Mouse (Mus musculus) megakaryocyte, adult 5-6 weeks (primary cell): Measurements from ENCODE around the gene Foxn2. TPM values are rescaled to one million over a fixed set of nuclear protein-coding genes. Genes with fewer than 3 reads are reported as not detected.
"Not testable (repeated sequence)": the region's sequence is repeated elsewhere in the genome, so short reads cannot be mapped to it uniquely, and the experiment has no call there.

Experiments used
- ATAC-seq: 2 replicates; pipeline ENCODE4 v1.8.0; 2016; ENCODE audit warnings: mild to moderate bottlenecking, inconsistent platforms; ENCODE audit not compliant: poor library complexity, severe bottlenecking
- total RNA-seq, 2 experiments: library from RNA; stranded (forward) in 1 of 2; stranded (reverse) in 1 of 2; fragments of 153-499, 151-499 nt in 1 of 2; fragments of 221-1000, 200-1000 nt in 1 of 2; gene quantifications; 2 replicates each; pipeline versions ENCODE4 v1.2.3 to v1.2.4; 2015 to 2017

Gene Foxn2
- total RNA-seq, 2 experiments from 2014 or later: 79.4 to 93.8 TPM

DNA sequence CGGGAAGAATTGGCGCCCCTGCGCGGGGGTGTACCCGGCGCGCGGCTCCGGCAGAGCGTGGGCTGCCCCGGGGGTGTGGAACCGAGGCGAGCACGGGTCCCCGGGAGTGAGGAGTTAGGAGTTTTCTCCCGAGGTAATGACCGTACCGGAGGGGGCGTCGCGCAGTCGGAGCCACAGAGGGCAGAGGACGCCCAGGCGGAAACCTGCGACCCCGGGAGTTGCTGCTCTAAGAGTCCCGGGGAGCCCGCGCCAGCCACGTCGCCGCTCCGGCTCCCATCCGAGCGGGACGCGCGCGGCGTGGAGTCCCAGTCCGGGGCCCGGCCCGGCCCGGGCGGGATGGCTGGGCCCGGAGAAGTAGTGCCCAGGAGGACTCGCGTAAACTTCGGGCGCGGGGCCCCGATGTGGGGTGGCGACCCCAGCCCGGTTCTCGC is 505 bp downstream of the Foxn2 start:
- no peak for ATAC-seq

DNA sequence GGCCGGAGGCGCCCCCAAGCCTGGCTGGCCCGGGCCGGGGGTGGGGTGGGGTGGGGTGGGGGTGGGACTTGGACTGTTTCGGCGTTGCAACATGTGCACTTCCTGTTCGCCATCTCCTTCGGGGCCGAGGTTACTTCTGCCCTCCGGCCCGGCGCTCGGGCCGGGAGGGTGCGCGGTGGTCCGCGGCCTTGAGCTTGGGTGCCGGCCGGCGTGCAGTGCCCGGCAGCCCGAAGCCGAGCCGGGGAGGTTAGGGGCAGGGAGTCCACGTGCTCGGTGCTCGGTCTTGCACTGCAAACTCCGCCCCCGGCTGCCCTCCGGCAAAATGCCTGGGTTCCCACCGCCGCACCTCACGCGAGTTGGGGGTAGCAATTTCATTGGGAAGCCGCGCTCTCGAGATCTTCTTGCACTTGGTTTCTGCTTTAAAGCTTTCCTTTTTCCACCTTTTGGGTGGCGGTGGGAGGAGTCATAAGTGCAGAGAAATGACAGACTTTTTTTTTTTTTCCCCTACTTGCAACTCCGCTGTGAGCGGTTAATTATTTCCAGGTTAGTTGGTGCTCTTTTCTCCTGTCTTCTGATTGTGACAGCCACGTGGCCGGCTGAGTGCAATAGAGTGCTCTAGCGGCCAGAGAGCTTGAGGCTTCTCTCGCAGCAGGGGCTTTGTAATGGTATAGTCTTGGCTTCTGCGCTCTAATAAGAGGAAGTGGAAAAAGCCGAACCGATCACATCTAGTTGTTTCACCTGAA is 1.1 kb downstream of the Foxn2 start:
- ATAC-seq: peak; percentile 56

DNA sequence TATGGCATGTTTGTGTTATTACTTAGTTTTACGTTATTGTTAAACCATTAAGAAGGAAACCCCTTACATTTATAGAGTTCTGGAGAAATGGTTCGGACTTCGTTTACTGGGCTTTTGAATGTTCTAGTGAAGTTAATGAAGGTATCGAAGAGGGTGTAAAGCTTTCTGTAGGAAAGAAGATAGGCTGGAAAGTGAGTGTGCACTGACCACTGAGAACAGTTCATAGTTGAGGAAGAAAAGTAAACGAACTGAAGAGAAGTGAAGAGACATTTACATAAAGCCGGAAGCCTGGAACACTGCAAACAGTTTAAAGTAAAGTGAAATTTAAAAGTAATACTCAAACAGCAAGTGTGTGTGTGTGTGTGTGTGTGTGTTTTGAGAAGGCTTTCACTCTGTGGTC is 2.1 kb downstream of the Foxn2 start:
- ATAC-seq: no peak

DNA sequence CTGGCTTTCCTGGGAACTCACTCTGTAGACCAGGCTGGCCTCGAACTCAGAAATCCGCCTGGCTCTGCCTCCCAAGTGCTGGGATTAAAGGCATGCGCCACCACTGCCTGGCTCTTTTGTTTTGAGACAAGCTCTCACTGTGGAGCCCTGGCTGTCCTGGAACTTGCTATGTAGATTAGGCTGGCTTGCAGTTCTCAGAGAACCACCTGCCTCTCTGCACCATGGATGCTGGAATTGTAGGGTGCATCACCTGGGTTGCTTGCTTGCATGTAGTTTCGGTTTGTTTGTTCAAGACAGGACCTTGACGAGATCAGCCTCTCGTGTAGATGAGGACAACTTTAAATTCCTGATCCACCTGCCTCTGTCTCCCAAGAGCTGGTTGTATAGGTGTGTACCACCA is 2.7 kb downstream of the Foxn2 start:
- ATAC-seq: no peak

DNA sequence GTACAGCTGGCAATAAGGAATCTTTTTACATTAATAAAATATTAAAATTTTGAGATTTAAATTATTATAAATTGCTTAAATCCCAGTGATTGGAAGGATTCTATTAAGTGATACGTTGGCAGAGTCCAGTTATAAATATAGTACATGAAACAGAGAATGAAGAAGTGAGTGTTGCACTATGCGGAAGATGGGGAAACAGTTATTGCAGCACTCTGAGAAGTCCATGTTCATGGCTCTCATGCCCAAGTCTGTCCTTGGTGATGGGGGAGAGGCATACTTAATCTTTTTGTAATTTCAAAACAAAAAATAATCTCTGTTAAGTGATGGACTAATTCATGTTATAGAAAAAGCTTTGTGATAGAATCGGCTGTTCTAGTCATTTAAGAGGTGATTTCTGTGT is 17.6 kb downstream of the Foxn2 start:
- ATAC-seq: peak; percentile 94

DNA sequence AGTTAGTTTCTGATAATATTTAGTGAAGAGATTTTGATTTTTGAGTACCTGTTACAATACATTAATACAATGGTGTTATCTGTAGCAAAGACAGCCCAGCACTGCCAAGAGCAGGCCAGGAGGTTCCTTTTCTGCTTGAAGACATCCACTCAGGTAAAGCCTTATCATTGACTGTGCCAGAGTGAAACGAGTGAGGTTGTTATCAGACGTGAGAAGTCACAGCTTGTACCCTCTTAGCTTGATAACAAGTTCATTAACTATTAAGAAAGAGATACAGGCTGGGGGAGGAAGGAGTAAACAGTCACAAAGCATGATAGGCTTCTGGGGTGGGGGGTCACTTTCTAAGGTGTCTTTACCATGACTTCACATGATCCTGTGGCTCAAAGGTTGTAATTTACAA is 19.0 kb downstream of the Foxn2 start:
- no peak for ATAC-seq

DNA sequence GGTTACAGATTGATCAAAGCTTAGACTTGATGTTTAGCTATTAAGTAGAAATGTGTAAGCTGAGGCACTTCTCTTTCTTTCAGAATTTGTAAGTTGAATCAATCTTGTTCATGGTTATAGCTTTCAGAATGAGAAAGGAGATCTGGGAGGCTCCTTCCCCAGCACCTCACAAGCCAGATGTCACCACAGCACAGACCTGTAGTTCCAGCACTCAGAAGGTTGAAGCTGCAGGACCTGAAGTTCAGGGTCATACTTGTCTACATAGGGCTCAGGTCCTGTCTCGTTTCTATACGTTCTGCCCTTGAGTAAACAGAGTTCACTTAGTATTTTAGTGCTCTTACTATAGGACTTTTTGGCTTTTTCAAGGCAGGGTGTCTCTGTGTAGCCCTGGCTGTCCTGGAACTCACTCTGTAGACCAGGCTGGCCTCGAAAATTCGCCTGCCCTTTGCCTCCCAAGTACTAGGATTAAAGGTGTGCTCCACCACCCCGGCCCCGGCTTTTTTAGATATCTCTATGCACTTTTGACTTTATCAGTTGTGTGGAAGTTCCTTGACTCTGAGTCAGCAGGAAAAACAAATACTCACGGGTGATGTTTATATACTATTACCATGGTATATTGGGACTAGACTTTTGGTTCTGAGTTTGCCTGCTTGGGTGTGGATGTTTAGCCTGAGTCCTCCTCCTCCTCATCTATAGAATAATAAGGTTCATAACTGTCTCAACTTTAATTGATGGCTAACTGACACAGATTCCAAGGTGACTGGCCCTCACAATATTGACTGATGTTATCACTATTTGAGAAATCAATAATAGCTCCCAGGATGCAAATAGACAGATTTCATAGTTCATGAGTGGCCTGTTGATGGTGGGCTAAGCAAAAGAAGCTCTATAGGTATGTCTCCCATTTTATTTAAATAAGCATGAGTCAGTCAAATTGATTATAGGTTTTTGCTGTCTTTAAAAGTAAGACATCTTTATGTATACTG is 19.7 kb downstream of the Foxn2 start:
- no peak for ATAC-seq

DNA sequence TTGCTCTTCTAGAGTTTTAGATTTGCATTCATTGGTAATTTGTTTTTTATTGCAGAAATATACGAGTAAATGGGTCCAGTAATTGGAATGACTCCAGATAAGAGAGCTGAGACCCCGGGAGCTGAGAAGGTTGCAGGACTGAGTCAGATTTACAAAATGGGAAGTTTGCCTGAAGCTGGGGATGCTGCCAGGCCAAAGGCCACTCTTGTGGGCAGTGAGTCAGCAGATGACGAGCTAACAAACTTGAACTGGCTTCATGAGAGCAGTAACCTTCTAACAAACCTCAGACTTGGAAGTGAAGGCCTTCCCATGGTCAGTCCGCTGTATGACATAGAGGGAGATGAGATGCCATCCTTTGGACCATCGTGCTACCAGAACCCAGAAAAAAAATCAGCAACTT is 22.1 kb downstream of the Foxn2 start:
- ATAC-seq: peak; percentile 89

DNA sequence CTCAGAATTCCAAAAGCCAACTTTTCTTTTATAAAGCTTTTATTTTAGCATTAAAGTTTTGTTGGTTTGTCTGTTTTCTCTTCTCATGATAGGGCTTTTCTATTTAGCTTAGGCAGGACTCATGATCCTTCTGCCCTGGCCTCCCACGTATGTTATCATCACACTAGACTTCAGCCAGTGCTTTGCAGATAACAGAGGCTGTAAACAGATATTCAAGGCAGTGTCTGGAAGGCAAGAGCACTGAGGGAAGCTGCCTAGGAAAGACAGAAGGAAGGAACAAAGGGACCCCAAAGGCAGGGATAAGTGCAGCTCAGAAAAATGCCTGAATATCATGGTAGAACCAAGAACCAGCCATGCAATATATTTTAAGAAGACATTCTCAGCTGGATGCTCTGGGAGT is 26.1 kb downstream of the Foxn2 start:
- no peak for ATAC-seq

DNA sequence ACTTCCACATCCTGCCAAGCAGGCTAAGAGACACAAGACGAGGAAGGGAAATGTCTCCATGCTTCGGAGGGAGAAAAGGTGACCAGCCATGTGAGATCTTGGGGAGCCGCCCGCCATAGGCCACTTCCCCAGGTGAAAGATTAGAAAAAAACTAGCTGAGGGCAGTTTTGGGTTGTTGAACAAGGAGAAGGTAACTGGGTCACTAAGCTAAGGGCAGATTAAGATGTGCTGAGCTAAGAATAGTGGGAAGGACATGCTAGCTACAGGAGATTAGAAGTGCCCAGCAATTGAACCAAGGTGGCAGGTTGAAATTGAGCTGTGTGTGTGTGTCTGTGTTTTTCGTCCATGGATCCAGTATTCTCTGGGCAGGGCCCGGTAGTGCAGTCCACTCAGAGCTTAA is 27.2 kb downstream of the Foxn2 start:
- no peak for ATAC-seq

DNA sequence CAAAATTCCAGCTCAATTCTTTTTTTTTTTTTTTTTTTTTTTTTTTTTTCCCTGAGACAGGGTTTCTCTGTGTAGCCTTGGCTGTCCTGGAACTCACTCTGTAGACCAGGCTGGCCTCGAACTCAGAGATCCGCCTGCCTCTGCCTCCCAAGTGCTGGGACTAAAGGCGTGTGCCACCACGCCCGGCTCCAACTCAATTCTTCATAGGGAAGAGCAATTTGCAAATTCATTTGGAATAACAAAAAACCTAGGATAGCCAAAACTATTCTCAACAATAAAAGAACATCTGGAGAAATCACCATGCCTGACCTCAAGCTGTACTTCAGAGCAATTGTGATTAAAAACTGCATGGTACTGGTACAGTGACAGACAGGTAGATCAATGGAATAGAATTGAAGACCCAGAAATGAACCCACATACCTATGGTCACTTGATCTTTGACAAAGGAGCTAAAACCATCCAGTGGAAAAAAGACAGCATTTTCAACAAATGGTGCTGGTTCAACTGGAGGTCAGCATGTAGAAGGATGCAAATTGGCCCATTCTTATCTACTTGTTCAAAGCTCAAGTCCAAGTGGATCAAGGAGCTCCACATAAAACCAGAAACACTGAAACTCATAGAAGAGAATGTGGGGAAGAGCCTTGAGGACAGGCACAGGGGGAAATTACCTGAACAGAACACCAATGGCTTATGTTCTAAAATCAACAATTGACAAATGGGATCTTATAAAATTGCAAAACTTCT is 28.3 kb downstream of the Foxn2 start:
- not testable (repeated sequence) for ATAC-seq

DNA sequence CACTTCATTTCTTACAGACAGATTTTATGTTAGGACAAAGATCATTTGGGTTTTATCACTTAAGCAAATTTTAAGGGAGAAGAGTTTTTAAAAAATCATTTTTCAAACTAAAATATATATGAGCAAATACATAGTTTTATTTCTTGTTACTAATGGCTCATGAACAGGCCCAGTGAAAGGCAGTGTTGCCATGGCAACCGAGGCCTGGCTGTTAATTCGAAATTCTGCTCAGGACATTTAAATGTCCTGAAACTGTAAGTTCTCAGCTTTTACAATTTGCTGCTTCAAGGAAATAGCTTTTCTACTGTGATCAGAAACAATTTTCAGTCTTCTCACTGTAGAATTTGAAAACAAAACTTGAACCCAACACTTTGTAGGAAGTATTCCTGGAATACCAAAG is 33.3 kb downstream of the Foxn2 start:
- no peak for ATAC-seq

DNA sequence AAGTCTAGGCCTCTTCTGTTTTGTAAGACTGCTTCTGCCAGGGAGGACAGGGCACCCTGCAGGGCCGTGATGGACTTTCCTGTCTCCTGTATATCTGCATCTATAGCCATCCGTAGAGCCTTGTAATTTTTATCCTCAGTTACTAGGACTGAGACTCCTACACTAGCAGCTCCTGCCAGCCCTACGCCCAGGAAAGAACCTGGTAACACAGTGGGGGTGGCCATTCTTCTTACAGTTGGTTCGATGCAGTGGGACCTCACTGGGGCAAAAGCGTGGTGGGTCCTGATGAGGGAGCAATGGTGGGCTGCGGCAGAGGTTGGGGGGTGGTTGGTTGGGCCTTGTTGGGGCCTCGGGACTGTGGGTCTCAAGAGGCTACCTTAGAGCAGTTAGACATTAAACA is 36.7 kb downstream of the Foxn2 start:
- ATAC-seq: no peak

DNA sequence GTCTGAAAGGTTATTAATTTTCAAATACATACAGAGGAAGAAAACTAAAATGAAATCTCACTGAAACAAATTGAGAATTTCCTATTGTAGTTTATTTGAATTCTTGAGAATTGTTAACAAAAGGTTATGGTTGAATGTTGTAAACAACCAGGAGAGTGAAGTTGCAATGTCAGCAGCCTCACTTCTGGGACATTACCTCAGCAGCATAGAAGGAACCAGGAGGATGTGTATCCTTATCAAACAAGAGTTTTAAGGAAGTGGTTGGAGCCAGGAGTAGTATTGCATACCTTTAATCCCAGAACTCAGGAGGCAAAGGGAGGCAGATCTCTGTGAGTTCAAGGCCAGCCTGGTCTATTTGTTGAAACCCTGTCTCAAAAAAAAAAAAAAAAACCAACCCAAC is 37.2 kb downstream of the Foxn2 start:
- no peak for ATAC-seq

DNA sequence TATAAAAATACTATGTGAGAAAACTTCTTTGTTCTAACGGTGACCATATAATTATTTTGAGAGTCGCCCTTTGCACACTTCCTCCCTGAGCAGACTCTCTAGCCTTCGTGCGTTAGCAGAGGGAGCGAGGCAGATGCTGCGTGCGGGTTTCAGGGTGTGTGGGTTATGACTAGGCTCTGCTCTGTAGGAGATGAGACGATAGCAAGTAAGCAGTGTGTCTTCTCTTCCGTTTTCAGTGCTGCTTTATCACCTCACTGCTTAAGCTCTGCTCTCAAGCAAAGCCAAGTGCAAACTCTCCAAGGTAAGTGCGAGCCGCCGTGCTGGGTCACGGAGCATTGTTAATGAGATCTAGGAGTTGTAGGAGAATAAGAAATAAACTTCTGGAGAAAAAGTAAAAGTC is 38.5 kb downstream of the Foxn2 start:
- ATAC-seq: peak; percentile 66

DNA sequence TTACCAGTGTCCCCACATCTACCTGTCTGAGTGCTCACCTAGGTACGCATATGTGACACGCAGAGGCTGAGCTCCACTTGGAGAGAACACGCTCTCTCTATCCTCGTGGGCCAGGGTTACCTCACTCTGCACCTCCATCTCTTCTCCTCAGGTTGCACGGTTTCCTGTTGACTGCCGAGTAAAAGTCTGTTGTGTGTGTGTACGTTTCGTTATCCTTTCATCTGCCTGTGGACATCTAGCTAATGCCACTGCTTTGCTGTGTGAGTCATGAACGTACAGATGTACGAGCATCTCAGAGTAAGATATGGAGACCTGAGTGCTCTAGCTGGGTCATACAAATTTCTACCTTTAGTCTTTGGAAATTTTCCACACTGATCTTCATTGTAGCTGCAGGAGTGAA is 39.9 kb downstream of the Foxn2 start:
- no peak for ATAC-seq

DNA sequence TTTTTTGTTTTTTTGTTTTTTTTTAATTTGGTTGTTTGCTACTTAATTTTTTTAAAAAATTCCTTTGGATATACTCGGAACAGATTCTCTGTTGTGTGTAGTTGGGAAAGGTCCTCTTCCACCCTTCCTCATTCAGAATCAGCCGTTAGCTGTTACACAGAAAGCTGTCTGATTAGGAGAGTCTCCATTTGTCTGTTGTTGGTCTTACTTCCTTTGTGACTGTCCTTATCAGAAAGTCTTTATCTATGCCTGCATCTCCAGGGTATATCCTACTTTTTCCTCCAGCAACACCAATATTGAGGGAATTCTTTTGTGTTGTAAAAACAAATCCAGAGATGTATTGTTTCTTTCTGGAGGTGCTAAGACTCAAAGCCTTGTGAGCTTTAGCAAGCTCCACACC is 40.6 kb downstream of the Foxn2 start:
- no peak for ATAC-seq

DNA sequence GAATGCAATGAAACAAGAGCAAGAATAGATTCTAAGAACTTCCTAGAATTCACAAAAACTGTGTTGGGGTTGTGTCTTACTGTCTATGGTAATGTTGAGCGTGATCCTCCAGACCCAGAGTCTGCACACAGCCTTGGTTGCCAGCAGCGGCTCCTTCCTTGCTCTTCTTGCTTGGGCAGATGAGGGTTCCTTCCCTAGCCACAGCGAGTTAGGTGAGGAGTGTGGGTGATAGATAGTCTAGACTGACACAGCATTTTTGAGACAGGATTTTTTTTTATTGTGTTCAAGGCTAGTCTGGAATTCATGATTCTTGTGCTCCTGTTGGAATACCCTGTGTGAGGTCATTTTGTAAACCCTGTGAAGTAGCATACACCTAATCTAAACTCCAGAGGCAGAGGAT is 41.1 kb downstream of the Foxn2 start:
- no peak for ATAC-seq

DNA sequence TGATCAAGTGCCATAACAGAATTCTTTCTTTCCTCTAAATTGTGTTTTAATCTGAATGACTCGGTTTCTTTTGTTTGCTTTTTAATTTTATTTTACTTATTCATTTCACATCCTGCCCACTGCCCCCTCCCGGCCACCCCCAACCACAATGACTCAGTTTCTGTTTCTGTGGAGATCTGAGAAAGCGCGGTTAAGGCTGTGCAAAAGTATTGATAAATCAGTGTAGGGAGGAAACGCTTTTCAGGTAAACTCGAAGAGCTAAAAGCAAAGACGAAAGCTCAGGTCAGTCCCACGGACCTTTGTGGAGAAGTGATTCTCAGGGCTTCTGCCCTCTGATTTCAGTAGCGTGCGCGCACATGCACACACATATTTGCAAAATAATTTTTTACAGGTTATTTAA is 44.0 kb downstream of the Foxn2 start:
- ATAC-seq: no peak

DNA sequence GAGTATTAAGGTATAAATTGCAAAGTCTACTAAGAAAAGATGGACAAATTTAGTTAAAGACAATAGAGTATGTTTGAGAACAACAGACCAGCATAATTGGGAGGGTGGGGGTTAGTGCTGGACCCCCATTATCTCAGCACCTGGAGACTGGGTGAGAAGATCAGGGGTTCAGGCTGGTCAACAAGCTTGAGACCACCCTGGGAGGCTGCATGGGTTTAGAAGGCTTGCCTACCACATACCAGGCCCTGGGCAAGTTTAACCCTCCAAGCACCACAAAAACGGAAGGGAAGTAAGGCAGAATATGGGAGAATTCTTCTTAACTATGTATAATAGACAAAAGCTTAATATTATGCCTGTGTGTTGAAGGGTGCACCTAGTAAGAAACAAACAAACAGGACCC is 44.4 kb downstream of the Foxn2 start:
- no peak for ATAC-seq

DNA sequence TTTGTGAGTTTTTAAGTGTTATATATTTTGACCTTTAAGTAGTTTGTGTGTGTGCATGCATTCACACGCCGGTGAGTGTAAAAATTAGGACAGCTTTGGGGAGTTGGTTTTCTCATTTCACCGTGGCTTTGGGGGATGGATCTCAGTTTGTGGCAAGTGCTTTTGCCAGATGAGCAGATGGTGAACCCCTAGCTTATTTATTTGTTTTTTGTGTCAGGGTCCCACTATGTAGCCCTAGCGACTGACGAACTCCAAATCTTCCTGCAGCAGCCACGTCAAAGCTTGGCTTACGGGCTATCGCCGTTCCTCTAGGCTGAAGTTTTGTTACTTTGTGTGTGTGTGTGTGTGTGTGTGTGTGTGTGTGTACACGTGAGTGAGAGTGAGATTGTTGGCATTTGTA is 50.0 kb downstream of the Foxn2 start:
- no peak for ATAC-seq
